Mouse (Mus musculus) hindbrain, embryonic 12.5 days (tissue): Measurements from ENCODE around the gene Fndc9. TPM values are rescaled to one million over a fixed set of nuclear protein-coding genes. Genes with fewer than 3 reads are reported as not detected.

ENCODE experiments used
- ATAC-seq: fragments of 200-750 bp; cut with Nextera tagmentation; 2 replicates; pipeline ENCODE4 v1.8.0; 2017; ENCODE audit warnings: moderate TSS enrichment; ENCODE audit not compliant: low FRiP score
- H3K27ac ChIP-seq: fragments of 300-500 bp; sonication (generic); 2 replicates; pipeline ENCODE4 v1.5.1; 2016; ENCODE audit warnings: mild to moderate bottlenecking
- H3K27me3 ChIP-seq: fragments of 300-500 bp; sonication (generic); 2 replicates; pipeline ENCODE4 v1.6.1; 2016; ENCODE audit warnings: mild to moderate bottlenecking
- H3K36me3 ChIP-seq: fragments of 300-500 bp; sonication (generic); 2 replicates; pipeline ENCODE4 v1.6.1; 2016; ENCODE audit warnings: mild to moderate bottlenecking
- H3K4me1 ChIP-seq: fragments of 300-500 bp; sonication (generic); 2 replicates; pipeline ENCODE4 v1.6.1; 2016
- H3K4me2 ChIP-seq: fragments of 300-500 bp; sonication (generic); replicated peaks from 2 replicates; pipeline ENCODE4 v1.6.1; 2016; ENCODE audit warnings: mild to moderate bottlenecking
- H3K4me3 ChIP-seq: fragments of 300-500 bp; sonication (generic); 2 replicates; pipeline ENCODE4 v1.5.1; 2016; ENCODE audit warnings: mild to moderate bottlenecking
- H3K9ac ChIP-seq: fragments of 300-500 bp; sonication (generic); 2 replicates; pipeline ENCODE4 v1.6.1; 2016; ENCODE audit warnings: mild to moderate bottlenecking, moderate library complexity
- H3K9me3 ChIP-seq: fragments of 300-500 bp; sonication (generic); replicated peaks from 2 replicates; pipeline ENCODE4 v1.6.1; 2016; ENCODE audit warnings: mild to moderate bottlenecking
- WGBS: fragments of 180-500 bp; shearing (Covaris S2); methylation state at CpG from one replicate; pipeline ENCODE4 v1.1.7; 2016; 5-methylcytosine and 5-hydroxymethylcytosine counted together
- polyA plus RNA-seq: library from polyadenylated mRNA; unstranded; fragments of >200 nt; fragmentation: Nextera tagmentation; extraction: Ambion mirVana; gene quantifications from 2 replicates; pipeline ENCODE4 v1.2.1, GENCODE M21; 2016

Gene Fndc9
- polyA plus RNA-seq, 1 experiment from 2014 or later = 1.1 TPM

DNA sequence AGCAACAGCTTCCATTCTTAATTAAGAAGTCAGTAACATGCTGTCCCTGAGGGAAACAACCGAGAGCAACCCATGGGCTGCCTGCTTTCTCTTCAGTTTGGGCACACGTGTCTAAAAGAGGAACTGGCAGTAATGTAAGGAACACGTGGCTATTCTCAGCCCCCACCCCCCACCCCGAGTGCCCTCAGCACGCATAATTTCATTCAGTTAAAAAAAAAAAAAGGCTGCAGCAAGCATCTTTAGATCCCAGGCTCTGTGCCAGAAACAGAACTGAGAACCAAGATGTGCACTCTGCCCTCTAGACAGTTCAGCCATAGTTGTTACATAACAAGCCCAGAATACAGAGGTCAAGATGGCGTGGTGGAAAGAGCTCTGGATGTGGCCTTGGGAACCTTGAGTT, 51.5 kb downstream of the Fndc9 start:
- H3K36me3 ChIP-seq = peaks cover 52% of the 10 kb centered on the region
- ATAC-seq = no peak
- H3K9ac ChIP-seq = no peak overlapping the region
- no peak overlapping the region for H3K4me2 ChIP-seq
- no peaks in the 10 kb centered on the region for H3K9me3 ChIP-seq
- no peak overlapping the region for H3K27ac ChIP-seq
- no peaks in the 10 kb centered on the region for H3K27me3 ChIP-seq
- H3K4me1 ChIP-seq = peaks cover 8% of the 10 kb centered on the region
- WGBS = 46% methylated on average over 6 of the region's 6 CpGs
- no peak overlapping the region for H3K4me3 ChIP-seq

DNA sequence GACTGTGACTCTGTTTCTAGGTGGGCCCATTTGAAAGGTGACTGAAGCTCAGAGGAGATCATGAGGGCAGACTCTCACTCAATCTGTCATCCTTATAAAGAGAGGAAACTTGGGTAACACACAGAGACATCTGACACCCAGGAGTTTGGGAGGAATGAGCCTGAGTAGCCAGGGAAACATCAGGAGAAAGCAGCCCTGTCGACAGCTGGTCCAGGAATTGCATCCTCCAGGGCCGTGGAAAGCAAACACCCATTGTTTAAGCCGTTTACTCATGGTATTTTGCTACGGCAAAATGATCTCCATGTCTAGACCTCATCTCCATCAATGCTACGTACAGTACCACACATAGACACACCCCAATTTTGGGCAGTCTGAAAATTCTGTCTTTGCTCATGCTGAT, 52.8 kb downstream of the Fndc9 start:
- Histone ChIP-seq H3K4me3 (no peak overlapping the region), H3K9me3 (no peaks in the 10 kb centered on the region), H3K4me2 (no peak overlapping the region), H3K27ac (no peak overlapping the region), H3K36me3 (peaks cover 40% of the 10 kb centered on the region), H3K9ac (no peak overlapping the region), H3K4me1 (peaks cover 8% of the 10 kb centered on the region), H3K27me3 (no peaks in the 10 kb centered on the region)
- 74% methylated on average over 5 of the region's 5 CpGs for WGBS
- ATAC-seq = no peak

DNA sequence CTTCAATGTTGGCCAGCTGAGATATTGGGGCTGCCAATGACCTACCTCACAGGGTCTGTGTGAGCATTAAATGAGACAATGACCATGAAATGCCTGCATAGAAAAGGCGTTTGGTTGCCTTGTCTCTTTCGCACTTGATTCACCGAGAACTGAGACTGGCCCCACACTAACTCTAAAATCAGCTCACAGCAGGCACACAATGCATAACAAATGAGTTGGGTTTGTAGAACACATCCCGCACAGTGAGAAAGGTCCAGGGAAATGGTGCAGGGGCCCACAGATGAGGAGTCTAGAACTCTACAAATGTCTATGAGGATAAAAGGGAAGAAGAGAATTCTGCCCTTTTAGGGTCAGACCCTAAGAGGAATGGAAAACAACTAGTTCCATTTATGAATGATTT, 53.7 kb downstream of the Fndc9 start:
- Histone ChIP-seq H3K4me2 (no peak overlapping the region), H3K27me3 (no peaks in the 10 kb centered on the region; the same call in 1 of the 2 replicates), H3K36me3 (peaks cover 30% of the 10 kb centered on the region), H3K4me1 (peaks cover 8% of the 10 kb centered on the region), H3K9ac (no peak overlapping the region), H3K27ac (no peak overlapping the region), H3K9me3 (no peaks in the 10 kb centered on the region), H3K4me3 (no peak overlapping the region)
- no peak for ATAC-seq
- 42% methylated on average over 4 of the region's 4 CpGs for WGBS

Other genes with a start within 250 kb of the Fndc9 start
- 2.7 and 5.6 TPM in 2 replicates for gene Gm12166, start 183.2 kb upstream of the Fndc9 start, polyA plus RNA-seq
- gene Adam19, start 179.5 kb upstream of the Fndc9 start, polyA plus RNA-seq = 17.3 and 18.4 TPM in 2 replicates
- 0.72 and 0.90 TPM in 2 replicates for gene Nipal4, start 69.0 kb upstream of the Fndc9 start, polyA plus RNA-seq
- 65.1 and 68.3 TPM in 2 replicates for gene Cyfip2, start 77.3 kb downstream of the Fndc9 start, polyA plus RNA-seq
- 0.05 TPM in 1 of 2 replicates, not detected in the other for gene Itk, start 154.0 kb downstream of the Fndc9 start, polyA plus RNA-seq
- gene Fam71b, start 161.0 kb downstream of the Fndc9 start, polyA plus RNA-seq = not detected in 2 replicates
- 79.3 and 85.9 TPM in 2 replicates for gene Med7, start 201.4 kb downstream of the Fndc9 start, polyA plus RNA-seq
- 0.14 and 0.35 TPM in 2 replicates for gene Havcr2, start 219.4 kb downstream of the Fndc9 start, polyA plus RNA-seq